Mouse (Mus musculus) thymus, postnatal 0 days (tissue): Measurements from ENCODE around the gene Ambp. TPM values are rescaled to one million over a fixed set of nuclear protein-coding genes. Genes with fewer than 3 reads are reported as not detected.
A peak's percentile ranks its signal among the peaks of the same experiment; 100 is the strongest.

ENCODE experiments used
- DNase-seq: peaks from one replicate; pipeline ENCODE4 v3.0.0-alpha.2; 2015; ENCODE audit warnings: low spot score
- polyA plus RNA-seq: library from polyadenylated mRNA; unstranded; fragments of >200 nt; fragmentation: Nextera tagmentation; extraction: Ambion mirVana; gene quantifications from 2 replicates; pipeline ENCODE4 v1.2.1, GENCODE M21; 2015

Ambp gene
- polyA plus RNA-seq, 1 experiment from 2014 or later = 0.31 TPM

DNA sequence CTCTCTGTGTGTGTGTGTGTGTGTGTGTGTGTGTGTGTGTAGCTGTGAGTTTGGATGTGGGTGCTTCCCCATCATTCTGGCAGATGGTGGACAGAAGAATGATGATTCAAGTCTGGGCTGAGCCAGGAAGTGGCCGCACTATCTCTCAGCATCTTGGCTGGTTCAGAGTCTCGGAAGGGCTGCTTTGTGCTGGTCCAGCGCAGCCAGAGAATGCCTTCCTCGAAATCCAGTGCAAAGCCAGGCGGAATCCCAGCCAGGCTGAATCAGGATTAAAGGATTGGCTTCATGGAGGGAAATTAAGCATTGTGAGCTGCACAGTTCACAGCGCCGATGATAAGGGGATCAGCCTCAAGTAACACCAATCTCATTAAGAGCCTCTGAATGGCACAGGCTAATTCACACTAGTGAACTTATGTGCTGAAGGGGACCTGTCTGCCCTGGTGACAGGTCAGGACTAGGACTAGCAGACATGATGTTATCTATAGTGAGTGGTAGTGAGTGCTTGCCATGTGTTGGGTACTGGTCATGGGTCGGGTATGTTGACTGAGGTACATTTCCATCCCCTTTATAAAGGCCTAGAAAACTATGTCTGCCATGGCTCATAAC lies 29.6 kb downstream of the Ambp start:
- no peak for DNase-seq

DNA sequence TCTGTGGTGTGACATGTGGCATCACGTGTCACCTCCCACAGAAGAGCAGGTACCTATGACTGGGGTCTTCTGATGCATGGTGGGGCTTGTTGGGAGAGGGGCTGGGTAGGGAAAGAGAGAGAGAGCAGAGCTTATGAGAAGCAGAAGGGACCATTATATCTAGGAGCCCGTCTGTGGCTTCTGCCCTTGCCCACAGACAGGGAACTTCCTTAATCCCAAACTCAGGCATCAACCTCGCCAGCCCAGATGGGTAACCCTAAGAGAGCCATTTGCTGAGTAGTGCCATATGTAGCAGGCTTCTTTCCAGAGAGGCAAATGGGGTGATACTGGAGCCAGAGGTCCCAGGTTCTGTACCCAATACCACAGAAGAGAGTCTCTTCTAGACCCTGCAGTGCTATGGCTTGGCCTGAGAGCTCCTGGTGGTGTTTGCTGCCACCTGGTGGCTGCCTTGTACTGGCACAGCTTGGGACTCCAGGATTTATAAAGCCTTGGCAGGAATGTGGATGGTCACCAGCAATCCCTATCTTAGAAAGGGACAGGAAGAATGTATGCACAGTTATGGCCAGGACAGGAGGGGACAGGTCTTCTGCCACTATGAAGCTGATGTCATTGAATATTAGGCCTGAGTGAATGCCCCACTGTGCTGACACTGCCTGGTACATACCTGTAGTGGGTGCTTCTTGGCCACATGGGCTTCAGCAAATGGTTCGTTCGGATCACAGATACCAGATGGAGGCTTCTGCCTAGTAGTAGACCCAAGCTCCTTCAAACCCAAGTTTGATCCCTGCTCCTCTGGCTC lies 35.8 kb downstream of the Ambp start:
- peak; percentile 70 for DNase-seq

DNA sequence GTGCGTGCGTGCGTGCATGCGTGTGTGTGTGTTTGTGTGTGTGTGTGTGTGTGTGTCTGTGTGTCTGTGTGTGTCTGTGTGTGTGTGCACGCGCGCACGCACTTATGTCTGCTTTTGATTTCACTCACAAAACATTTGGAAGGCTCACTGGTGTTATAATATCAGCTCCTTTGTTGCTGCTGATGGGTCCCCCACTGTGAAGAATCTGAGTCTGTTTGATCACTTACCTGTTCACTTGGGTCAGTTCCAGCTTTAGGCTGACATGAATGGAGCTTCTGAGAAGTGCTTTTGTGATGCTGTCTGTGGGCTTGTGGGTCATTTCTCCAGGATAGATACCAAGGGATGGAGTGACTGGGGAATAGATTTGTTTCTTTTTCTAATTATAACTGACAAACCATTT lies 48.9 kb downstream of the Ambp start:
- no peak for DNase-seq

DNA sequence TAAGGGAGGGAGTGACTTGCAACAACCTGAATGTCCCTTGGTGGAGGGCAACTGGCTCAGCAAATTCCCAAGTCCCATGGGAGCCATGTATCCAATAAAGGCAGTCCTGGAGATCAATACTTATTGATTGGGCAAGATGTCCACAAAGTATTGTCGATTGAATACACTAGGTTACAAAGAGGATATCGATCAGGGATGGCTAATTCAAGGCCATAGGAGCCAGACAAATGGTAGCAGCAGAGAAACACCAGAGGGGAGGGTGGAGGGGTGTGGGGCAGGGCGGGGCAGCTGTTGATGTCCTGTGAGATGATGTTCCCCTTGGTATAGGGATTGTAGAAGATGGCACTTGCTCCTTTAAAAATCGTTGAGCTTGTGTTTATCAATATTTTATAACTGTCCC lies 52.6 kb downstream of the Ambp start:
- DNase-seq = no peak

DNA sequence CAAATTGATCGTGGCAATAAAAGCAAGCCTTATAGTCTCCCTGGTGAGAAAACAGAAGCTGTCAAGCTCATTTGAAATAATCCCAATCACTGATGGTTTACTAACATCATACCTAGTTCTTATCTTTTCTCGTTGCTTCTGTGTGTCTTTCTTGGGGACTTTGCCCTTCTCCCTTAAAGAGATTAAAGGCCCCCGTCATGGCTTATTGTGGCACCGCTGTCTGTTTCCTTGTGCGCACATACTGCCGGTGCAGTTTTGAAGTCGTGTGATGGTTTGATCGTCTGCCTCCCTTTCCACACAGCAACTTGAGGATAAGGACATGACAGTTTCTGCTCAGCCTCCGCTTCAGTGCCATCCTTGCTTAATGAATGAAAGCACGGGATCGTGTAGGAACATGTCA lies 54.1 kb downstream of the Ambp start:
- no peak for DNase-seq

DNA sequence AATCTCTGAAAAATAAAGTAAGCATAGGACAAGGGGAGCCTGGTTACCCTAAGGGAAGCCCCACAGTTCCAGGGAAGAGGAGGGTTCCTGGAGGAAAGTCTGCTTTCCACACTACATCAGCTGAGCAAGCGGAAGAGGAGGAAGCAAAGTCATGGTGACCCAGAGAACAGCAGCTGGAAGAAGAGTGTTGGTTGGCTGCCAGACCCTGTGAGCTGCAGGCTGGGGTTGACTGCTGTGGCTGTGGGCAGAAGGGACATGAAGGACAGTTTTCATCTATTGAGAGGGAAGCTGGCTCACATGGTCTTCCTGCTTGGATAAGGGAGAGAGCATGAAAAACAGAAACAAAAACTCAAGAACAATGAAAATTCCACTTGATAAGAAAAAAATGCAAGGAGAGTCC lies 57.0 kb downstream of the Ambp start:
- DNase-seq = no peak

Other genes with a start within 250 kb of the Ambp start
- 1.4 and 1.7 TPM in 2 replicates for gene Zfp618, start 189.2 kb downstream of the Ambp start, polyA plus RNA-seq
- gene Kif12, start 17.3 kb upstream of the Ambp start, polyA plus RNA-seq = 0.19 and 0.26 TPM in 2 replicates
- gene Col27a1, start 59.2 kb upstream of the Ambp start, polyA plus RNA-seq = 1.8 and 1.9 TPM in 2 replicates
- gene Orm1, start 189.8 kb upstream of the Ambp start, polyA plus RNA-seq = 1.9 and 2.7 TPM in 2 replicates
- gene Orm3, start 201.4 kb upstream of the Ambp start, polyA plus RNA-seq = not detected in 2 replicates
- gene Orm2, start 207.7 kb upstream of the Ambp start, polyA plus RNA-seq = 0.17 and 0.33 TPM in 2 replicates
- gene Akna, start 248.6 kb upstream of the Ambp start, polyA plus RNA-seq = 20.6 and 25.9 TPM in 2 replicates